Mouse (Mus musculus) olfactory bulb, adult 2 months (tissue): ENCODE results near the gene Por. TPM values are rescaled to one million over a fixed set of nuclear protein-coding genes. Genes with fewer than 3 reads are reported as not detected.

Experiments used
- H3K27ac ChIP-seq: fragments of 200-500 bp; 2 replicates; pipeline ENCODE4 v1.5.1; 2012; ENCODE audit warnings: low read depth, low read length; ENCODE audit not compliant: insufficient read depth
- H3K4me1 ChIP-seq: fragments of 200-500 bp; 2 replicates; pipeline ENCODE4 v1.6.1; 2012; ENCODE audit warnings: low read length; ENCODE audit not compliant: control insufficient read depth, insufficient read depth
- H3K4me3 ChIP-seq: fragments of 200-500 bp; 2 replicates; pipeline ENCODE4 v1.5.1; 2012; ENCODE audit warnings: mild to moderate bottlenecking, low read depth, low read length, moderate library complexity; ENCODE audit not compliant: insufficient read depth
- CTCF ChIP-seq: fragments of 200-500 bp; IDR thresholded peaks from 2 replicates; pipeline ENCODE4 v1.5.1; 2012; ENCODE audit warnings: low read depth, mild to moderate bottlenecking, low read length, moderate library complexity; ENCODE audit not compliant: insufficient read depth
- POLR2A ChIP-seq: fragments of 200-500 bp; IDR thresholded peaks from 2 replicates; pipeline ENCODE4 v1.6.1; 2012; ENCODE audit warnings: mild to moderate bottlenecking, low read depth, low read length, moderate library complexity; ENCODE audit not compliant: insufficient read depth
- WGBS: fragments of 180-500 bp; shearing (Covaris S2); methylation state at CpG from one replicate; pipeline ENCODE4 v1.1.7; 2018; 5-methylcytosine and 5-hydroxymethylcytosine counted together
- polyA plus RNA-seq: library from polyadenylated mRNA; stranded (reverse); fragments of >200 nt; gene quantifications from 2 replicates; pipeline ENCODE4 v1.2.4, GENCODE M21; 2012; ENCODE audit warnings: low replicate concordance; ENCODE audit not compliant: missing spikeins, insufficient read depth, insufficient read length

The Por gene
- polyA plus RNA-seq, 1 experiment = not detected

DNA sequence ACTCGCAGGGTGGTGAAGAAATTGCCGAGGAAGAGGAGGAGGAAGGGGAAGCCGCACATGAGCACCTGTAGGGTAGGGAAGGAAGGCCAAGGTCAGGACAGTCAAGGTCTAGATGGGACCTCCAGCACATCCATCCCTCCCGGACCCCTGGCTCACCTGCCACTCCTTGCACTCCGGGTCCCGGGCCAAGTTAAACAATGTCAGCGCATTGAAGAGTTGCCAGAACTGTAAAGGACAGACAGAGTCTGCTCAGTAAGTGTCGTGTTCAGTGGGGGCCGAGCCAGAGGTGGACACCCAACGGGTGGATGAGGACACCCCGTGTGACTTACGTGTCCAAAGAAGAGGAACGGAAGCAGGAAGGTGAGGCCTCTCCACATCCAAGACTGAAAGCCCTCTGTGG is 65.9 kb downstream of the Por start:
- 87% methylated on average over 13 of the region's 13 CpGs for WGBS
- Histone ChIP-seq H3K4me1 (no peaks in the 10 kb centered on the region), H3K27ac (no peak overlapping the region), H3K4me3 (no peak overlapping the region)
- TF ChIP-seq CTCF (no peak), POLR2A (0 out of 2 replicates have a peak, but pooled peaks have one; percentile 8)

DNA sequence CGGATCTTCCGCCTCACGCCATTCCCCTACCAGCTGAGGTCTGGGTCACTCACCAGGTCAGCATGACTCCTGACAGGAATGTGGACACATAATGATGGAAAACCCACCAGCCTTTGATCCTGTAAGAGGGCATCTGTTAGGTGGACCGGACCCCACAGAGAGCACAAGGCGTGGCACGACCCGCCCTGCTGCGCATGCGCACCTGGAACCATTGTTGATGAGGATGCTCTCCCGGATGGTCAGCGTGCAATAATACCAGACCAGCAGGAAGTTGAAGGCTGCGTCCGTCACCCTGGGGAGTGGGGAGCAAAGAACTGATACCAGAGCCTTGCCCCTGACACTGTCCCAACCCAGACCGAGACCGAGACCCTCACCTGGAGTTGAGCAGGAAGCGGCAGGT is 66.7 kb downstream of the Por start:
- WGBS = 97% methylated on average over 16 of the region's 16 CpGs
- TF ChIP-seq POLR2A = no peak
- no peak for TF ChIP-seq CTCF
- Histone ChIP-seq H3K27ac (no peak overlapping the region), H3K4me1 (no peaks in the 10 kb centered on the region), H3K4me3 (no peak overlapping the region)

DNA sequence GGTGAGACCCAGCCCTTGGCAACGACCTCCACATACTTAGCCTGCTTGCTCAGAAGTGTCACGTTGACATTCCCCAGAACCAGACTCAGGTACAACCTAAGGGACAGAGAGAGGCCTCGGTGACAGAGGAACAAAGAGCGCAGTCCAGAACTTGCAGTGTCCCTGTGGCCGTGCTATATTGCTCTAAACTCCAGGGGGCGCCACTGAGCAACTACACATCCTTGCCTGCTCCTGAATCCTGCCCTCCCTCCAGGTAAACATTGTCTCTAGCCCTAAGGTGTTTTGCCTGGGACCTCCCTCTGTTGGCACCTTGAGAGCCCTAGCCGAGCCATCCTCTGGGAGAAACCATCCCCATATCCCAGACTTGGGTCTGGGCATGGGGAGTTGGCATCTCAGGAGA is 67.3 kb downstream of the Por start:
- Histone ChIP-seq H3K4me1 (no peaks in the 10 kb centered on the region), H3K4me3 (no peak overlapping the region), H3K27ac (no peak overlapping the region)
- TF ChIP-seq CTCF (peak; percentile 46; the same call in 1 of the 2 replicates), POLR2A (no peak)
- WGBS = 83% methylated on average over 7 of the region's 7 CpGs

DNA sequence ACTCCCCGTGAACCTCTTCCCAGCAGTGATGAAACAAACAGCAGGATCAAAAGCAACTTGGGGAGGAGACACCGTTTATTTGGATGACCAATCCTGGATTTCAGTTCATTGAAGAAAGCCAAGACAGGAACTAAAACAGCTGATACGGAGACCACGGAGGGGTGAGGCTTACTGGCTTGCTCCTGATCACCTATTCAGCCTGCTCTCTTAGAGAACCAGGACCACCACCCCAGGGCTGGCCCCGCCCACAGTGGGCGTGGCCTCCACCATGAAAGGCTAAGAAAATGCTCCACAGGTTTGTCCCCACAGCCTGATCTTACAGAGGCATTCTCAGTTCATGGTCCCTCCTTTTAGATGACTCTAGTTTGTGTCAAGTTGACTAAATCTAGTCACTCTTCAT is 68.4 kb downstream of the Por start:
- no peak overlapping the region for H3K27ac ChIP-seq
- TF ChIP-seq POLR2A (no peak), CTCF (no peak)
- WGBS = 38% methylated on average over 6 of the region's 6 CpGs
- H3K4me3 ChIP-seq = no peak overlapping the region
- H3K4me1 ChIP-seq = peaks cover 1% of the 10 kb centered on the region

DNA sequence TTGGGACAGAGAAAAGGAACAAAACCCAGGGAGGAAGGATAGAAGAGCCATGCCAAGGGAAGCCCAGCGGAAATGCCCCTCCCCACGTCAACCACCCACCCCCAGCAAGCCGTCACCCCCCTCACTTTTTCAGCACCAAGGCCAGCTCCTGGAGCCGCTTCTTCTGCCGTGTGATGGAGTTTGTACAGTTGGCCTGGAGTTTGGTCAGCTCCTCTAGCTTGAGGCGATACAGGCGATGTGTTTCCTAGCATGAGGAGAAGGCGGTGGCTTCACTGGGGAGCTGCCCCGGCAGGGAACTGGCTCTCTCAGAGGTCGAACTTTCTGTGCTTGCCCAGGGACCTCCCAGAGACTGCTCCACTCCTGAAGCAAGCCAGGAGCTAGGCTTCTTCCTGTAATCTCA is 72.3 kb downstream of the Por start:
- H3K4me1 ChIP-seq = peaks cover 8% of the 10 kb centered on the region
- no peak overlapping the region for H3K4me3 ChIP-seq
- no peak for TF ChIP-seq CTCF
- TF ChIP-seq POLR2A = no peak
- 68% methylated on average over 10 of the region's 10 CpGs for WGBS
- H3K27ac ChIP-seq = no peak overlapping the region

DNA sequence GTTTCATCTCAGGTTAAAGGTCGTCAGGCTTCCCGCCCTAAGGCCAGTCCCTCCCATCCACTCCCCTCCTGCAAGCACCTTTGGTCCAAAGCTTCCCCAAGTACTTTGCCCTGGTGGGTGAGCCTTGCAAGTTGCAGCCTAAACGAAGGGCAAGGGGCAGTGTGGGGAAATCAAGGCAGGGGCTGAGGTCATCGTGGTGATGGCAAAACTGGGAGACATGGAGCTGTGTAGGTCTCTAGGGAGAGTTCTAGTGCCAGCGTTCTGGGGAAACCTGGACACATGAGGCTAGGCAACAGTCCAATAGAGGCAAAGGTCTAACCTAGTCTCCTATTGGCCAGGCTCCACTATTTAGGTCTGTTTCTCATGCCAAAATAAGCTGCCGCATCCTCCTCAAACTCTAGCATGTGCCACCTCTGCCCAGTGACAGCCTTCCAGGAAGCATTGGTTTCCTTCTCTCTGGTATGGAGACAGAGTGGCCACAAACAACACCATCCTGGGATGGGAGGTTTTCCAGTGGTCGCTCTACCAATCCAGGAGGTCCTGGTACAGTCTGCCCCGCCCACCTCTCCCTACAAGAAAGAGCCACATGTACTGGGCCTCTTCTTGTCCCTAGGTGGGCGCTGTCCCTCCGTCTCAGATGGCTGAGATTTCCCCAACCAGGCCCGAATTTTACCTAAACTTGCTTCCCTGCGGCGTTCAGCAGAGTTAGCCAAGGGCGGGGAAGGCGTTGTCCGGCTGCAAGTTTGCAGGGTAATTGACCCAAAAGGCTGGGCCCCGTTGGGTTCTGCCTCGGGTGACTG is 73.3 kb downstream of the Por start:
- Histone ChIP-seq H3K4me3 (peak overlapping the region; percentile 66), H3K27ac (no peak overlapping the region), H3K4me1 (peaks cover 8% of the 10 kb centered on the region)
- TF ChIP-seq POLR2A (no peak), CTCF (no peak)
- 27% methylated on average over 18 of the region's 18 CpGs for WGBS

DNA sequence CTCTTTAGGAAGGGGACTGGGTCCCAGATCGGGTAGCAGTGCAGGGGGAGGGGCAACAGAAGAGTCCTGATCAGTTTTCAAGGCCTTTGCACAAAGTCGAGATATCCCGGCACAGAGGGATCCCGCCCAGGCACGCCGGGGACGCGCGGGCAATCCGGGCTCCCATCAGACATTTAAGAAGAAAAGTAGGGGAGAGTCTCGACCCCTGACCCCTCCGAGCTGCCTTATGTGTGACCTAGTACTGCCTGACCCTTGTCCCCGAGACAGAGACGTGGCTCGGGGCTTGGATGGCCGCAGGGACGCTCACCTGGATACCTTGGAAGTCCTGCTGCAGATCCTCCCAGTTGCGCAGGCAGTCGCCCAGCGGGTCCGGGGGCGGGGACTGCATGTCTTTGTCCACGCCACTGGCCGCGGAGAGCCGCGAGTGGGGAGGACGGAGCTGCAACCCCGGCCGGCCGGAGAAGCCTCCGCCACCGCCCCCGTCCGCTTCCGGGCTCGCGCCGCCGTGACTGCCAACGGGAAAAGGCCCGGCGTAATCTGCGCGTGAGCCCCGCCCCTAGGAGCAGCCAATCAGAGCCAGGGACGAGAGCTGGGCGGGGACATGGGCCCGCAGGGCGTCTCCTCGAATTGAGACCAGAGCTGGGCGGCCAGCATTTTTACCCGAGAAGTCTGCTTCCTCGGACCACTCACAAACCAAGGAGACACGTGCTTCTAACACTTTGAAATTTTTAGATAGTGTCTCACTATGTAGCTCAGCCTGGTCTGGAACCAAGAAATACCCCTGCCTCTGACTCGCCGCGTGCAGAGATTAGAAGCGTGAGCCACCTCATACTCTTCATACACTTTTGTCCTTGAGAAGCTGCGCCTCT is 74.1 kb downstream of the Por start, which contains the start of gene Tmem120a:
Gene Tmem120a (minus strand): TSS at position 708 of the 869 bp plus-strand sequence.
- TF ChIP-seq POLR2A (peak; percentile 71), CTCF (no peak)
- WGBS = under 1% methylated on average over 60 of the region's 60 CpGs
- H3K4me1 ChIP-seq = peaks cover 8% of the 10 kb centered on the region
- H3K4me3 ChIP-seq = peak within 1 kb of the TSS; percentile 66
- H3K27ac ChIP-seq = no peak within 1 kb of the TSS

DNA sequence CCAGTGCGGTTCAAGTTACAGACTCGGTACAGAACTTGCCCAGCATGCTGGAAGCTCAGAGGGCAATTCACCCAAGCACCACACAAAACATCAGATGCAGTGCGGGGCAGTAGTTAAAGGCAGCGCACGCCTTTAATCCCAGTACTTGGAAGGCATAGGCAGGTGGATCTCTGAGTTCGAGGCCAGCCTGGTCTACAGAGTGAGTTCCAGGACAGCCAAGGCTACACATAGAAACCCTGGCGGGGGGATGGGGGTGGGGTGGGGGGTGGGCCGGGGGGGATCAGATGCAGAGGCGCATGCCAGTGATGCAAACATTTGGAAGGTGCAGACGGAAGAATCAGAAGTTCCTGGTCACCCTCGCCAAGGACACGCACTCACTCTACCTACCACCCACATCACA is 74.9 kb downstream of the Por start:
- TF ChIP-seq POLR2A (no peak), CTCF (no peak)
- Histone ChIP-seq H3K4me3 (peak overlapping the region; percentile 66), H3K27ac (no peak overlapping the region), H3K4me1 (peaks cover 8% of the 10 kb centered on the region)
- 19% methylated on average over 12 of the region's 12 CpGs for WGBS

DNA sequence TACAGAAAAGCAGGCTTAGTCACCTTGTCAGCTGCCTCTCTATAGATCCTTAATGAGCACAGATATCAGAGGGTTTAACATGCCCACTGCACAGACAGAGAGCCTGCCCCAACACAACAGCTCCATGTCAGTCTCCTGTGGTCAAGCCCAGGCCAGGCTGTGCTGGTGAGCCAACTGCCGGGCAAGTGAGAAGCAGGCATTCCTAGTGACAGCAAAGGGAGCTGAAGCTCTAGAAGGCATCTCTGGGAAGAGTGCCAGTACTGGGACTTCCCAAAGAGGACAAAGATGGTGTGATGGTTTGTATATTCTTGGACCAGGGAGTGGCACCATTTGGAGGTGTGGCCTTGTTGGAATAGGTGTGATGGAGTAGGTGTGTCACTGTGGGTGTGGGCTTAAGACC is 81.2 kb downstream of the Por start:
- H3K4me3 ChIP-seq = no peak overlapping the region
- TF ChIP-seq CTCF = no peak
- no peak for TF ChIP-seq POLR2A
- H3K27ac ChIP-seq = no peak overlapping the region
- 64% methylated on average over 1 of the region's 1 CpGs for WGBS
- H3K4me1 ChIP-seq = no peaks in the 10 kb centered on the region
